Mouse (Mus musculus) limb, embryonic 13.5 days (tissue): ENCODE data around the gene Efcab10. TPM values are rescaled to one million over a fixed set of nuclear protein-coding genes. Genes with fewer than 3 reads are reported as not detected.

Source experiments
- ATAC-seq: fragments of 200-750 bp; cut with Nextera tagmentation; 2 replicates; pipeline ENCODE4 v1.8.0; 2017; ENCODE audit warnings: low read depth, moderate number of reproducible peaks, moderate TSS enrichment; ENCODE audit not compliant: low FRiP score
- H3K27ac ChIP-seq: fragments of 300-500 bp; sonication (generic); 2 replicates; pipeline ENCODE4 v1.5.1; 2015; ENCODE audit warnings: inconsistent platforms, mild to moderate bottlenecking, moderate library complexity
- H3K27me3 ChIP-seq: fragments of 300-500 bp; sonication (generic); 2 replicates; pipeline ENCODE4 v1.6.1; 2015; ENCODE audit warnings: mild to moderate bottlenecking, inconsistent platforms
- H3K36me3 ChIP-seq: fragments of 300-500 bp; sonication (generic); 2 replicates; pipeline ENCODE4 v1.6.1; 2015; ENCODE audit warnings: inconsistent platforms, mild to moderate bottlenecking, moderate library complexity
- H3K4me1 ChIP-seq: fragments of 300-500 bp; sonication (generic); 2 replicates; pipeline ENCODE4 v1.6.1; 2015; ENCODE audit warnings: inconsistent platforms
- H3K4me2 ChIP-seq: fragments of 300-500 bp; sonication (generic); replicated peaks from 2 replicates; pipeline ENCODE4 v1.6.1; 2015; ENCODE audit warnings: inconsistent platforms, mild to moderate bottlenecking, moderate library complexity
- H3K4me3 ChIP-seq: fragments of 300-500 bp; sonication (generic); 2 replicates; pipeline ENCODE4 v1.5.1; 2015; ENCODE audit warnings: moderate library complexity, mild to moderate bottlenecking, inconsistent platforms
- H3K9ac ChIP-seq: fragments of 300-500 bp; sonication (generic); 2 replicates; pipeline ENCODE4 v1.6.1; 2015; ENCODE audit warnings: mild to moderate bottlenecking, inconsistent platforms
- H3K9me3 ChIP-seq: fragments of 300-500 bp; sonication (generic); 2 replicates; pipeline ENCODE4 v1.6.1; 2016; ENCODE audit warnings: inconsistent platforms
- WGBS: fragments of 180-500 bp; shearing (Covaris S2); methylation state at CpG from one replicate; pipeline ENCODE4 v1.1.7; 2015; 5-methylcytosine and 5-hydroxymethylcytosine counted together
- polyA plus RNA-seq: library from polyadenylated mRNA; unstranded; fragments of >200 nt; fragmentation: Nextera tagmentation; extraction: Ambion mirVana; gene quantifications from 2 replicates; pipeline ENCODE4 v1.2.1, GENCODE M21; 2015

The Efcab10 gene
- polyA plus RNA-seq, 1 experiment from 2014 or later, result 0.31 TPM

- H3K4me3 ChIP-seq, result no peak overlapping the region
- 88% methylated on average over 9 of the region's 9 CpGs for whole genome bisulfite sequencing
- H3K9me3 ChIP-seq, result no peaks in the 10 kb centered on the region
- H3K9ac ChIP-seq, result no peak overlapping the region
- ATAC-seq, result no peak
- H3K4me1 ChIP-seq, result peaks cover 6% of the 10 kb centered on the region
- no peak overlapping the region for H3K27ac ChIP-seq
- H3K27me3 ChIP-seq, result no peaks in the 10 kb centered on the region
- H3K36me3 ChIP-seq, result peaks cover 26% of the 10 kb centered on the region
- no peak overlapping the region for H3K4me2 ChIP-seq
Observed at GRCm38 (mm10) chr12:33433812-33434211, 39.2 kb downstream of the Efcab10 start.

- H3K4me1 ChIP-seq, result peaks cover 6% of the 10 kb centered on the region
- no peak overlapping the region for H3K27ac ChIP-seq
- no peak for ATAC-seq
- no peaks in the 10 kb centered on the region for H3K27me3 ChIP-seq
- no peak overlapping the region for H3K4me3 ChIP-seq
- H3K9ac ChIP-seq, result no peak overlapping the region
- no peak overlapping the region for H3K4me2 ChIP-seq
- H3K9me3 ChIP-seq, result no peaks in the 10 kb centered on the region
- H3K36me3 ChIP-seq, result peaks cover 34% of the 10 kb centered on the region
- WGBS, result 99% methylated on average over 4 of the region's 4 CpGs
Observed at GRCm38 (mm10) chr12:33434758-33435157, 40.1 kb downstream of the Efcab10 start.

Other genes starting within 250 kb of the Efcab10 start
- 13.9 and 15.3 TPM in 2 replicates for gene Atxn7l1, start 247.2 kb upstream of the Efcab10 start, polyA plus RNA-seq
- 68.5 and 68.8 TPM in 2 replicates for gene Twistnb, start 34.8 kb downstream of the Efcab10 start, polyA plus RNA-seq